Mouse (Mus musculus) small intestine, adult 2 months (tissue): ENCODE measurements at regions not wholly inside any gene's neighbourhood (a gene's known extent, or its start where the extent isn't known, plus 50 kb on each side); places are given as distances from the start of the nearest gene placed in this dataset.
"Not testable (repeated sequence)": the region's sequence is repeated elsewhere in the genome, so short reads cannot be mapped to it uniquely, and the experiment has no call there.

Experiments used
- H3K27ac ChIP-seq: fragments of 200-500 bp; 2 replicates; pipeline ENCODE4 v1.5.1; 2012; ENCODE audit warnings: low read depth, low read length, control low read depth, inconsistent platforms; ENCODE audit not compliant: insufficient read depth
- H3K27me3 ChIP-seq: fragments of 200-500 bp; 2 replicates; pipeline ENCODE4 v1.6.1; 2012; ENCODE audit warnings: mild to moderate bottlenecking, moderate library complexity, low read length, inconsistent platforms; ENCODE audit not compliant: control insufficient read depth, insufficient read depth
- H3K36me3 ChIP-seq: fragments of 200-500 bp; 2 replicates; pipeline ENCODE4 v1.6.1; 2012; ENCODE audit warnings: mild to moderate bottlenecking, low read length, control low read depth, inconsistent platforms; ENCODE audit not compliant: control insufficient read depth, insufficient read depth
- H3K4me1 ChIP-seq: fragments of 200-500 bp; 2 replicates; pipeline ENCODE4 v1.6.1; 2012; ENCODE audit warnings: low read length, inconsistent platforms, mixed read lengths; ENCODE audit not compliant: control insufficient read depth, insufficient read depth, insufficient read length
- H3K4me3 ChIP-seq: fragments of 200-500 bp; 2 replicates; pipeline ENCODE4 v1.5.1; 2012; ENCODE audit warnings: low read depth, mild to moderate bottlenecking, control low read depth, inconsistent platforms, low read length, moderate library complexity
- CTCF ChIP-seq: fragments of 200-500 bp; IDR thresholded peaks from 2 replicates; pipeline ENCODE4 v1.5.1; 2012; ENCODE audit warnings: low read depth, mild to moderate bottlenecking, control low read depth, inconsistent platforms, low read length, moderate library complexity, mixed read lengths; ENCODE audit not compliant: insufficient replicate concordance, insufficient read length; ENCODE audit errors: extremely low read depth
- POLR2A ChIP-seq: fragments of 200-500 bp; IDR thresholded peaks from 2 replicates; pipeline ENCODE4 v1.6.1; 2012; ENCODE audit warnings: low read depth, mild to moderate bottlenecking, control low read depth, inconsistent platforms, low read length, moderate library complexity
- WGBS: fragments of 180-500 bp; shearing (Covaris S2); methylation state at CpG from one replicate; pipeline ENCODE4 v1.1.7; 2018; 5-methylcytosine and 5-hydroxymethylcytosine counted together

- TF ChIP-seq CTCF (no peak), POLR2A (no peak)
- Histone ChIP-seq H3K4me1 (no peaks in the 10 kb centered on the region), H3K27me3 (no peaks in the 10 kb centered on the region), H3K4me3 (no peak overlapping the region), H3K27ac (no peak overlapping the region), H3K36me3 (no peaks in the 10 kb centered on the region)
These were observed 127.0 kb upstream of the Kiz start for GRCm38 (mm10) chr2:146728693-146729092.

- no peak overlapping the region for H3K27ac ChIP-seq
- WGBS, result 91% methylated on average over 3 of the region's 3 CpGs
These were observed 124.6 kb upstream of the Kiz start for GRCm38 (mm10) chr2:146731081-146731480.

GRCm38 (mm10) chr2:146732891-146733290 lies 122.8 kb upstream of the Kiz start:
- not testable (repeated sequence) for H3K4me3 ChIP-seq, H3K27me3 ChIP-seq, H3K36me3 ChIP-seq, H3K27ac ChIP-seq, H3K4me1 ChIP-seq
- 77% methylated on average over 2 of the region's 2 CpGs for WGBS

More at GRCm38 (mm10) chr2:146731081-146731480, 124.6 kb upstream of the Kiz start:
- Histone ChIP-seq H3K27me3 (no peaks in the 10 kb centered on the region), H3K4me3 (no peak overlapping the region), H3K36me3 (no peaks in the 10 kb centered on the region), H3K4me1 (no peaks in the 10 kb centered on the region)
- TF ChIP-seq CTCF, result no peak
- no peak for TF ChIP-seq POLR2A

GRCm38 (mm10) chr2:146744396-146744795 lies 111.3 kb upstream of the Kiz start:
- 88% methylated on average over 2 of the region's 2 CpGs for WGBS
- no peaks in the 10 kb centered on the region for H3K27me3 ChIP-seq
- no peaks in the 10 kb centered on the region for H3K4me1 ChIP-seq
- H3K36me3 ChIP-seq, result no peaks in the 10 kb centered on the region
- H3K4me3 ChIP-seq, result no peak overlapping the region
- H3K27ac ChIP-seq, result no peak overlapping the region
- no peak for TF ChIP-seq CTCF
- TF ChIP-seq POLR2A, result no peak

- no peaks in the 10 kb centered on the region for H3K4me1 ChIP-seq
- H3K36me3 ChIP-seq, result no peaks in the 10 kb centered on the region
- TF ChIP-seq POLR2A, result no peak
- TF ChIP-seq CTCF, result no peak
- no peak overlapping the region for H3K27ac ChIP-seq
- 51% methylated on average over 18 of the region's 18 CpGs for WGBS
- no peaks in the 10 kb centered on the region for H3K27me3 ChIP-seq
- no peak overlapping the region for H3K4me3 ChIP-seq
These were observed 110.5 kb upstream of the Kiz start for GRCm38 (mm10) chr2:146745012-146745682.

GRCm38 (mm10) chr2:146745683-146746047 lies 110.0 kb upstream of the Kiz start:
- Histone ChIP-seq H3K27me3 (no peaks in the 10 kb centered on the region), H3K4me1 (no peaks in the 10 kb centered on the region), H3K36me3 (no peaks in the 10 kb centered on the region), H3K4me3 (no peak overlapping the region), H3K27ac (no peak overlapping the region)
- 47% methylated on average over 12 of the region's 12 CpGs for WGBS
- TF ChIP-seq CTCF (no peak), POLR2A (no peak)

GRCm38 (mm10) chr2:146753988-146754387 lies 101.7 kb upstream of the Kiz start:
- TF ChIP-seq POLR2A (no peak), CTCF (no peak)

GRCm38 (mm10) chr2:146763522-146764144 lies 92.0 kb upstream of the Kiz start:
- Histone ChIP-seq H3K27ac (no peak overlapping the region), H3K4me3 (no peak overlapping the region), H3K36me3 (no peaks in the 10 kb centered on the region), H3K4me1 (no peaks in the 10 kb centered on the region), H3K27me3 (no peaks in the 10 kb centered on the region)
- TF ChIP-seq CTCF, result no peak
- 75% methylated on average over 18 of the region's 18 CpGs for WGBS

More at GRCm38 (mm10) chr2:146753988-146754387, 101.7 kb upstream of the Kiz start:
- WGBS, result 30% methylated on average over 2 of the region's 2 CpGs
- H3K36me3 ChIP-seq, result no peaks in the 10 kb centered on the region
- no peak overlapping the region for H3K27ac ChIP-seq
- H3K27me3 ChIP-seq, result no peaks in the 10 kb centered on the region
- H3K4me1 ChIP-seq, result no peaks in the 10 kb centered on the region
- no peak overlapping the region for H3K4me3 ChIP-seq
